Mouse (Mus musculus): ENCODE data around the gene Gm8050. TPM values are rescaled to one million over a fixed set of nuclear protein-coding genes. Genes with fewer than 3 reads are reported as not detected.

The Gm8050 gene
- polyA plus RNA-seq (2017; shearing (Covaris generic)), result not detected

GRCm38 (mm10) chr14:6720151-6720550 lies at the start of gene Gm8050:
Gm8050 (minus strand) TSS chr14:6720251.

GRCm38 (mm10) chr14:6742232-6742631 lies 22.2 kb upstream of the Gm8050 start, which contains the start of gene Gm3636:
Gm3636 (minus strand) TSS chr14:6742332.

GRCm38 (mm10) chr14:6684070-6684469 lies 36.0 kb downstream of the Gm8050 start, which contains the start of gene Gm10251:
Gm10251 (minus strand) TSS chr14:6684170.

Other genes with a start within 250 kb of the Gm8050 start
- gene Gm8356, start 183.0 kb downstream of the Gm8050 start, polyA plus RNA-seq (2017; shearing (Covaris generic)), result not detected
- gene Gm3629, start 129.6 kb downstream of the Gm8050 start, polyA plus RNA-seq (2017; shearing (Covaris generic)), result not detected
- gene Gm3460, start 97.8 kb downstream of the Gm8050 start, polyA plus RNA-seq (2017; shearing (Covaris generic)), result not detected
- gene Gm10251, start 36.1 kb downstream of the Gm8050 start, polyA plus RNA-seq (2017; shearing (Covaris generic)), result not detected
- 1.5 TPM for gene Gm3636, start 22.1 kb upstream of the Gm8050 start, polyA plus RNA-seq (2017; shearing (Covaris generic))
- gene Gm8362, start 54.2 kb upstream of the Gm8050 start, polyA plus RNA-seq (2017; shearing (Covaris generic)), result not detected
- gene Gm3642, start 120.1 kb upstream of the Gm8050 start, polyA plus RNA-seq (2017; shearing (Covaris generic)), result not detected
- not detected for gene Gm3667, start 169.7 kb upstream of the Gm8050 start, polyA plus RNA-seq (2017; shearing (Covaris generic))